Mouse (Mus musculus) C2C12 (cell line): ENCODE results near the gene Smc3. TPM values are rescaled to one million over a fixed set of nuclear protein-coding genes. Genes with fewer than 3 reads are reported as not detected.
A peak's percentile ranks its signal among the peaks of the same experiment; 100 is the strongest.
"Not testable (repeated sequence)": the region's sequence is repeated elsewhere in the genome, so short reads cannot be mapped to it uniquely, and the experiment has no call there.

ENCODE experiments used
- H3K27me3 ChIP-seq: one replicate; pipeline ENCODE4 v1.6.1; 2011; ENCODE audit not compliant: control insufficient read depth, insufficient read depth, insufficient read length
- H3K36me3 ChIP-seq: one replicate; pipeline ENCODE4 v1.6.1; 2011; ENCODE audit not compliant: control insufficient read depth, insufficient read depth
- H3K4me3 ChIP-seq: one replicate; pipeline ENCODE4 v1.5.1; 2011; ENCODE audit warnings: mild to moderate bottlenecking, control low read depth; ENCODE audit not compliant: poor library complexity, insufficient read depth, severe bottlenecking
- H3K79me2 ChIP-seq: one replicate; pipeline ENCODE4 v1.6.1; 2011; ENCODE audit not compliant: control insufficient read depth, insufficient read depth
- H3K79me3 ChIP-seq: one replicate; pipeline ENCODE4 v1.6.1; 2011; ENCODE audit warnings: low read depth, control low read depth
- H3ac ChIP-seq: one replicate; pipeline ENCODE3; 2011; ENCODE audit warnings: low read depth; ENCODE audit not compliant: control insufficient read depth, insufficient read length
- CEBPB ChIP-seq: IDR thresholded peaks from one replicate; pipeline ENCODE4 v1.6.1; 2011; ENCODE audit warnings: low read depth, mild to moderate bottlenecking, control low read depth, moderate library complexity
- CTCF ChIP-seq: IDR thresholded peaks from one replicate; pipeline ENCODE4 v1.5.1; 2011; ENCODE audit not compliant: control insufficient read depth, insufficient read depth, insufficient read length
- FOSL1 ChIP-seq: IDR thresholded peaks from one replicate; pipeline ENCODE4 v1.8.0; 2011; ENCODE audit warnings: mild to moderate bottlenecking, low read length; ENCODE audit not compliant: poor library complexity, insufficient read depth, severe bottlenecking
- MAX ChIP-seq: IDR thresholded peaks from one replicate; pipeline ENCODE4 v1.6.1; 2011; ENCODE audit warnings: mild to moderate bottlenecking, control low read depth
- MYOD1 ChIP-seq: IDR thresholded peaks from one replicate; pipeline ENCODE4 v1.6.1; 2011; ENCODE audit warnings: low read depth; ENCODE audit not compliant: control insufficient read depth, insufficient read length
- MYOG ChIP-seq: IDR thresholded peaks from one replicate; pipeline ENCODE4 v1.6.1; 2011; ENCODE audit not compliant: control insufficient read depth, insufficient read length; ENCODE audit errors: extremely low read depth
- USF1 ChIP-seq: IDR thresholded peaks from one replicate; pipeline ENCODE4 v1.6.1; 2011; ENCODE audit warnings: low read depth, mild to moderate bottlenecking, control low read depth, moderate library complexity
- polyA plus RNA-seq: library from polyadenylated mRNA; unstranded; fragments of >200 nt; fragmentation: generic; extraction: Trizol; gene quantifications from one replicate; pipeline ENCODE4 v1.2.1, GENCODE M21; 2012; ENCODE audit warnings: missing spikeins

Smc3 gene
- polyA plus RNA-seq, 1 experiment: 10.1 TPM

DNA sequence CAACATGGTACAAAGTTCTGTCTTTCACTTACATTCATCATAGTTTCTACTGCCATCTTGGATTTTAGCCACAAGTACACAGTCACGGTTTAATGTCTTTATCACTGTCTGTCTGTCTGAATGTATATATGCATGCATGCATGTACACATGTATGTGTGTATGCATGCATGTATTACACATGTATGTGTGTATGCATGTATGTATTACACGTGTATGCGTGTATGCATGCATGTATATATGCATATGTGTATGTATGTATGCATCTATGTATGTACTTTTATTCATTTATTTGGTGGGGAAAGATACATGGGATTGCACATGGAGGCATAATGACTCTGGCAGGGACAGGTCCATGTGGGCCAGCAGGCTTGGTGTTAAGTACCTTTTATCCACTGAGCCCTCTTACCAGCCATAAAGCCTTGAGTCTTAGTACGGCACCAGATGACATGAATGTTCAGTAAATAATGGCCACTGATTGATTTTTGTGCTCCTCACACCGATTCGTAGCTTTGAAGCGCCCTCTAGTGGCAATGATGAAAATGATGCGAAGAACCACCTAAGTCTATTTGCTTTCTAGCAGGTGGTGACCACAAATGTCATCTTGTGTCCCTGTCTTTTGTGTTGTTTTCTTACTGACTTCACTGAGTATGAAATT is 21.5 kb upstream of the Smc3 start:
- no peak overlapping the region for H3K4me3 ChIP-seq
- H3K79me3 ChIP-seq: no peaks in the 10 kb centered on the region
- H3K79me2 ChIP-seq: no peaks in the 10 kb centered on the region
- TF ChIP-seq MAX: no peak
- no peak for TF ChIP-seq MYOD1
- peak; percentile 34 for TF ChIP-seq CTCF
- no peak for TF ChIP-seq CEBPB
- TF ChIP-seq USF1: no peak
- no peak for TF ChIP-seq MYOG
- H3K27me3 ChIP-seq: no peaks in the 10 kb centered on the region
- H3K36me3 ChIP-seq: no peaks in the 10 kb centered on the region
- H3ac ChIP-seq: no peak overlapping the region

- not testable (repeated sequence) for H3K36me3 ChIP-seq, H3K79me3 ChIP-seq, H3K4me3 ChIP-seq, H3ac ChIP-seq, H3K79me2 ChIP-seq, H3K27me3 ChIP-seq
These were observed 19.9 kb upstream of the Smc3 start for GRCm38 (mm10) chr19:53580271-53580670.

GRCm38 (mm10) chr19:53587686-53588085 is 12.5 kb upstream of the Smc3 start:
- H3K79me3 ChIP-seq, H3K79me2 ChIP-seq, H3K36me3 ChIP-seq, H3K4me3 ChIP-seq, H3ac ChIP-seq, H3K27me3 ChIP-seq: not testable (repeated sequence)

GRCm38 (mm10) chr19:53588968-53589367 is 11.2 kb upstream of the Smc3 start, which contains the start of gene Nutf2-ps1:
Nutf2-ps1 (minus strand) TSS chr19:53589068.
- not testable (repeated sequence) for H3K79me2 ChIP-seq, H3ac ChIP-seq, H3K27me3 ChIP-seq, H3K36me3 ChIP-seq, H3K4me3 ChIP-seq, H3K79me3 ChIP-seq

GRCm38 (mm10) chr19:53596723-53597474 is 3.3 kb upstream of the Smc3 start:
- no peak overlapping the region for H3K4me3 ChIP-seq
- no peaks in the 10 kb centered on the region for H3K27me3 ChIP-seq
- no peak for TF ChIP-seq FOSL1
- TF ChIP-seq MYOG: no peak
- TF ChIP-seq MAX: no peak
- TF ChIP-seq USF1: no peak
- no peak for TF ChIP-seq MYOD1
- TF ChIP-seq CEBPB: no peak
- TF ChIP-seq CTCF: no peak

GRCm38 (mm10) chr19:53600549-53601362 is 558 bp downstream of the Smc3 start:
- Histone ChIP-seq H3K4me3 (peak overlapping the region; percentile 79), H3K79me2 (peaks cover 56% of the 10 kb centered on the region), H3K27me3 (no peaks in the 10 kb centered on the region), H3K79me3 (peaks cover 44% of the 10 kb centered on the region), H3ac (peak overlapping the region; percentile 100), H3K36me3 (peaks cover 30% of the 10 kb centered on the region)
- no peak for TF ChIP-seq FOSL1
- TF ChIP-seq MAX: peak; percentile 84

More at GRCm38 (mm10) chr19:53596723-53597474, 3.3 kb upstream of the Smc3 start:
- peaks cover 5% of the 10 kb centered on the region for H3K36me3 ChIP-seq
- H3ac ChIP-seq: no peak overlapping the region
- peaks cover 13% of the 10 kb centered on the region for H3K79me3 ChIP-seq
- peaks cover 17% of the 10 kb centered on the region for H3K79me2 ChIP-seq
